Mouse (Mus musculus) E14TG2a.4 (cell line): ENCODE results near the gene Acp1.

Experiments
- CTCF ChIP-seq: conservative IDR thresholded peaks from 2 replicates; pipeline ENCODE4 v1.5.1; 2014; ENCODE audit warnings: low read length
- POU5F1 ChIP-seq: IDR thresholded peaks from 2 replicates; pipeline ENCODE4 v1.6.1; 2014; ENCODE audit warnings: low read length, borderline replicate concordance

DNA sequence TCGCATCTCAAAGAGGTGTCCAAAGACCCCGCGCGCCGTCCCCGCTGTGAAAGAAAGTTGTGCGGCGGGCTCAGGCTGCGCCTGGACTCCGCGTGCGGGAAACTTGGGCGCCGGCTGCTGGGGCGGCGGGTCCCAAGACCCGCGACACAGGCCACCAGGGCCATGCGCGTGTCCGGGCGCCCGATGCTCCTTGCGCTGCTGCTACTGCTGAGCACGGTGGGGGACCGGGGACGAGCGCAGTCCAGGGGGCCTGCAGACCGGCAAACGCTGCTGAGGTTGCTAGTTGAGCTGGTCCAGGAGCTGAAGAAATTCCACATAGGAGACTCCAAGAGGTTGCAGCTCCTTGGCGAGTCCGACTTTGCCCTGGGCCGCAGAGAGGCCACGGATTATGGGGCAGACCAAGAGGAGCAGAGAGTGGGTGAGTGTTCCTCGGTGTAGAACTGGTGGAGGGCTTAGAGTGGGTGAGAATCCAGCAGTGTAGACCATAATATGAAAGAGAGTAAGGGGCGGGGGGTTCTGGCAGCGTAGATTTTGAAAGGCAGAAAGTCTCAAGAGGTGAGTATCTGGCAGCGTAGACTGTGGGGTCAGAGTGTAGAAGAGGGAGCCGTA is 26.7 kb downstream of the Acp1 start:
- no peak for TF ChIP-seq CTCF
- no peak for TF ChIP-seq POU5F1
